In genomic region chr14:46532697-46533096, GRCm38 (mm10) we compare ENCODE assay signal across 25 mouse cellular contexts.
"Had no signal": no experiment of that assay in that cellular context is flagged by ENCODE, and none has a peak within 500 bp of the region (broad histone marks: within the 10 kb centered on the region; RNA-seq: fewer than 3 reads in every experiment).

No protein-coding gene starts in this region.

- H3K9ac ChIP-seq: heart, embryonic 13.5 days; heart, embryonic 15.5 days; hindbrain, embryonic 12.5 days; hindbrain, embryonic 14.5 days; intestine, embryonic 15.5 days; limb, embryonic 13.5 days; limb, embryonic 15.5 days; liver, embryonic 14.5 days had no signal

- H3K27ac ChIP-seq: gastrocnemius, adult 2 months; heart, adult 2 months; heart, embryonic 13.5 days; heart, embryonic 15.5 days; hindbrain, embryonic 10.5 days; hindbrain, embryonic 12.5 days; hindbrain, embryonic 14.5 days; intestine, embryonic 15.5 days; kidney, postnatal 0 days; limb, embryonic 13.5 days; limb, embryonic 15.5 days; liver, embryonic 14.5 days had no signal

- H3K9me3 ChIP-seq: heart, embryonic 13.5 days; heart, embryonic 15.5 days; hindbrain, embryonic 10.5 days; hindbrain, embryonic 12.5 days; intestine, embryonic 15.5 days; limb, embryonic 13.5 days; limb, embryonic 15.5 days had no signal

- H3K4me1 ChIP-seq: heart, embryonic 15.5 days; hindbrain, embryonic 10.5 days; hindbrain, embryonic 12.5 days; intestine, embryonic 15.5 days; limb, embryonic 13.5 days; limb, embryonic 15.5 days had no signal

- H3K36me3 ChIP-seq: heart, embryonic 13.5 days; heart, embryonic 15.5 days; hindbrain, embryonic 10.5 days; hindbrain, embryonic 12.5 days; intestine, embryonic 15.5 days; limb, embryonic 13.5 days; limb, embryonic 15.5 days had no signal

- ATAC-seq: forebrain, embryonic 16.5 days; hindbrain, embryonic 16.5 days; inflammation-experienced regulatory T-cells, adult 6 months; intestine, embryonic 15.5 days; intestine, postnatal 0 days had no signal

- H3K4me2 ChIP-seq: heart, embryonic 11.5 days; heart, embryonic 13.5 days; heart, embryonic 15.5 days; hindbrain, embryonic 12.5 days; hindbrain, embryonic 14.5 days; intestine, embryonic 15.5 days; limb, embryonic 13.5 days; limb, embryonic 15.5 days had no signal

- DNase-seq: gastrocnemius, adult 2 months; gastrocnemius, postnatal 10 days; gastrocnemius, postnatal 25 days; heart, adult 2 months; heart, postnatal 4 days; kidney, adult 18-20 months; kidney, adult 8-10 months; kidney, postnatal 14 days; kidney, postnatal 36 days; left cerebral cortex, postnatal 4 days had no signal

- H3K4me3 ChIP-seq: gastrocnemius, adult 2 months; heart, adult 2 months; heart, embryonic 13.5 days; heart, embryonic 15.5 days; hindbrain, embryonic 10.5 days; hindbrain, embryonic 12.5 days; intestine, embryonic 15.5 days; limb, embryonic 13.5 days; limb, embryonic 15.5 days had no signal

- H3K27me3 ChIP-seq: heart, embryonic 15.5 days; hindbrain, embryonic 12.5 days; intestine, embryonic 15.5 days; limb, embryonic 13.5 days; limb, embryonic 15.5 days had no signal
